Mouse (Mus musculus) kidney, embryonic 14.5 days (tissue): Measurements from ENCODE around the gene Anks3. TPM values are rescaled to one million over a fixed set of nuclear protein-coding genes. Genes with fewer than 3 reads are reported as not detected.

Experiments used
- ATAC-seq: fragments of 200-750 bp; cut with Nextera tagmentation; 2 replicates; pipeline ENCODE4 v1.8.0; 2017; ENCODE audit warnings: moderate number of reproducible peaks, mild to moderate bottlenecking, moderate TSS enrichment, moderate library complexity; ENCODE audit not compliant: low FRiP score, low TSS enrichment
- H3K27ac ChIP-seq: fragments of 300-500 bp; sonication (generic); 2 replicates; pipeline ENCODE4 v1.5.1; 2014; ENCODE audit warnings: low read depth, mild to moderate bottlenecking, low read length, moderate library complexity, mixed read lengths
- H3K27me3 ChIP-seq: fragments of 300-500 bp; sonication (generic); 2 replicates; pipeline ENCODE4 v1.6.1; 2014; ENCODE audit warnings: mild to moderate bottlenecking, low read length; ENCODE audit not compliant: control insufficient read depth, insufficient read depth
- H3K36me3 ChIP-seq: fragments of 300-500 bp; sonication (generic); 2 replicates; pipeline ENCODE4 v1.6.1; 2014; ENCODE audit warnings: low read length, mixed read lengths; ENCODE audit not compliant: control insufficient read depth, insufficient read depth
- H3K4me1 ChIP-seq: fragments of 300-500 bp; sonication (generic); 2 replicates; pipeline ENCODE4 v1.6.1; 2014; ENCODE audit warnings: low read length, mixed read lengths; ENCODE audit not compliant: control insufficient read depth, insufficient read depth
- H3K4me2 ChIP-seq: fragments of 300-500 bp; sonication (generic); replicated peaks from 2 replicates; pipeline ENCODE4 v1.6.1; 2014; ENCODE audit warnings: low read depth, mild to moderate bottlenecking, low read length
- H3K4me3 ChIP-seq: fragments of 300-500 bp; sonication (generic); 2 replicates; pipeline ENCODE4 v1.5.1; 2014; ENCODE audit warnings: mild to moderate bottlenecking, low read length
- H3K9ac ChIP-seq: fragments of 300-500 bp; sonication (generic); 2 replicates; pipeline ENCODE4 v1.6.1; 2014; ENCODE audit warnings: low read depth, mild to moderate bottlenecking, low read length, moderate library complexity
- H3K9me3 ChIP-seq: fragments of 300-500 bp; sonication (generic); 2 replicates; pipeline ENCODE4 v1.6.1; 2016; ENCODE audit warnings: low read length; ENCODE audit not compliant: control insufficient read depth
- WGBS: fragments of 180-500 bp; shearing (Covaris S2); extraction: QIAGEN DNeasy Blood & Tissue Kit; methylation state at CpG from one replicate; pipeline ENCODE4 v1.1.7; 2014; 5-methylcytosine and 5-hydroxymethylcytosine counted together
- polyA plus RNA-seq: library from polyadenylated mRNA; unstranded; fragments of >200 nt; fragmentation: Nextera tagmentation; extraction: Ambion mirVana; gene quantifications from 2 replicates; pipeline ENCODE4 v1.2.1, GENCODE M21; 2014

Anks3 gene
- polyA plus RNA-seq, 1 experiment from 2014 or later, result 61.3 TPM

GRCm38 (mm10) chr16:5007067-5007466 lies 43.1 kb upstream of the Anks3 start, which contains the start of gene Smim22:
Gene Smim22 (plus strand): TSS chr16:5007288.
- Histone ChIP-seq H3K4me3 (peak within 1 kb of the TSS; percentile 6; the same call in 1 of the 2 replicates), H3K4me1 (peaks cover 4% of the 10 kb centered on the region), H3K4me2 (peak within 1 kb of the TSS; percentile 21), H3K9ac (peak within 1 kb of the TSS; percentile 28; the same call in 1 of the 2 replicates), H3K27ac (no peak within 1 kb of the TSS), H3K36me3 (peaks cover 6% of the 10 kb centered on the region; the same call in 1 of the 2 replicates), H3K27me3 (no peaks in the 10 kb centered on the region), H3K9me3 (no peaks in the 10 kb centered on the region)
- peak; percentile 70; the same call in 1 of the 2 replicates for ATAC-seq
- WGBS, result 49% methylated on average over 5 of the region's 5 CpGs

- no peak for ATAC-seq
- Histone ChIP-seq H3K4me1 (no peaks in the 10 kb centered on the region), H3K27me3 (no peaks in the 10 kb centered on the region), H3K36me3 (no peaks in the 10 kb centered on the region), H3K4me3 (no peak overlapping the region), H3K4me2 (no peak overlapping the region), H3K27ac (no peak overlapping the region), H3K9me3 (no peaks in the 10 kb centered on the region), H3K9ac (no peak overlapping the region)
- 73% methylated on average over 3 of the region's 3 CpGs for WGBS
Measured at GRCm38 (mm10) chr16:5000611-5001010, 36.6 kb upstream of the Anks3 start.

GRCm38 (mm10) chr16:4998984-4999383 lies 35.0 kb upstream of the Anks3 start:
- Histone ChIP-seq H3K4me3 (no peak overlapping the region), H3K36me3 (no peaks in the 10 kb centered on the region), H3K9me3 (no peaks in the 10 kb centered on the region), H3K27me3 (no peaks in the 10 kb centered on the region), H3K9ac (no peak overlapping the region), H3K4me1 (no peaks in the 10 kb centered on the region), H3K27ac (no peak overlapping the region), H3K4me2 (no peak overlapping the region)
- 59% methylated on average over 1 of the region's 1 CpGs for WGBS
- ATAC-seq, result no peak

GRCm38 (mm10) chr16:4997553-4997952 lies 33.5 kb upstream of the Anks3 start, which contains the start of gene Sept12:
Gene Sept12 (minus strand): TSS chr16:4997852.
- 0% methylated on average over 2 of the region's 3 CpGs for WGBS
- no peak for ATAC-seq
- H3K36me3 ChIP-seq, result no peaks in the 10 kb centered on the region
- H3K4me3 ChIP-seq, result no peak within 1 kb of the TSS
- H3K4me2 ChIP-seq, result no peak within 1 kb of the TSS
- no peak within 1 kb of the TSS for H3K27ac ChIP-seq
- no peaks in the 10 kb centered on the region for H3K27me3 ChIP-seq
- no peaks in the 10 kb centered on the region for H3K9me3 ChIP-seq
- H3K9ac ChIP-seq, result no peak within 1 kb of the TSS
- H3K4me1 ChIP-seq, result no peaks in the 10 kb centered on the region

- no peak for ATAC-seq
- Histone ChIP-seq H3K4me1 (no peaks in the 10 kb centered on the region), H3K9ac (no peak overlapping the region), H3K4me3 (no peak overlapping the region), H3K27ac (no peak overlapping the region), H3K27me3 (no peaks in the 10 kb centered on the region), H3K36me3 (no peaks in the 10 kb centered on the region), H3K4me2 (no peak overlapping the region), H3K9me3 (no peaks in the 10 kb centered on the region)
- WGBS, result 83% methylated on average over 4 of the region's 4 CpGs
Measured at GRCm38 (mm10) chr16:4993276-4993675, 29.3 kb upstream of the Anks3 start.

GRCm38 (mm10) chr16:4984717-4985116 lies 20.7 kb upstream of the Anks3 start:
- no peaks in the 10 kb centered on the region for H3K36me3 ChIP-seq
- no peak overlapping the region for H3K9ac ChIP-seq
- no peak overlapping the region for H3K27ac ChIP-seq
- no peak overlapping the region for H3K4me3 ChIP-seq
- 91% methylated on average over 12 of the region's 12 CpGs for WGBS
- H3K4me1 ChIP-seq, result no peaks in the 10 kb centered on the region
- no peaks in the 10 kb centered on the region for H3K9me3 ChIP-seq
- no peak overlapping the region for H3K4me2 ChIP-seq
- no peak for ATAC-seq
- no peaks in the 10 kb centered on the region for H3K27me3 ChIP-seq

GRCm38 (mm10) chr16:4979755-4980380 lies 15.9 kb upstream of the Anks3 start:
- peak; percentile 78 for ATAC-seq
- Histone ChIP-seq H3K4me3 (no peak overlapping the region), H3K27ac (no peak overlapping the region), H3K9me3 (no peaks in the 10 kb centered on the region), H3K36me3 (no peaks in the 10 kb centered on the region), H3K4me1 (no peaks in the 10 kb centered on the region), H3K27me3 (no peaks in the 10 kb centered on the region), H3K9ac (no peak overlapping the region), H3K4me2 (no peak overlapping the region)
- WGBS, result 77% methylated on average over 4 of the region's 4 CpGs

GRCm38 (mm10) chr16:4978275-4979051 lies 14.5 kb upstream of the Anks3 start:
- ATAC-seq, result no peak
- Histone ChIP-seq H3K4me2 (no peak overlapping the region), H3K9ac (no peak overlapping the region), H3K4me3 (no peak overlapping the region), H3K27me3 (no peaks in the 10 kb centered on the region), H3K27ac (no peak overlapping the region), H3K9me3 (no peaks in the 10 kb centered on the region), H3K4me1 (no peaks in the 10 kb centered on the region), H3K36me3 (no peaks in the 10 kb centered on the region)
- 58% methylated on average over 5 of the region's 5 CpGs for WGBS

GRCm38 (mm10) chr16:4976180-4976579 lies 12.2 kb upstream of the Anks3 start:
- no peak for ATAC-seq
- 68% methylated on average over 2 of the region's 2 CpGs for WGBS
- H3K27ac ChIP-seq, result no peak overlapping the region
- H3K9ac ChIP-seq, result no peak overlapping the region; the same call in 1 of the 2 replicates
- H3K27me3 ChIP-seq, result no peaks in the 10 kb centered on the region
- H3K36me3 ChIP-seq, result no peaks in the 10 kb centered on the region
- no peak overlapping the region for H3K4me3 ChIP-seq
- no peaks in the 10 kb centered on the region for H3K4me1 ChIP-seq
- no peak overlapping the region for H3K4me2 ChIP-seq
- H3K9me3 ChIP-seq, result no peaks in the 10 kb centered on the region
